Mouse (Mus musculus) urinary bladder, adult 2 months (tissue): ENCODE results near the gene Vmn1r223. TPM values are rescaled to one million over a fixed set of nuclear protein-coding genes. Genes with fewer than 3 reads are reported as not detected.

ENCODE experiments used
- polyA plus RNA-seq: library from polyadenylated mRNA; depleted of rRNA; stranded (reverse); fragments of >200 nt; gene quantifications from 2 replicates; pipeline ENCODE4 v1.2.3, GENCODE M21; 2012; rRNA removed

Vmn1r223 gene
- polyA plus RNA-seq, 1 experiment, result not detected

Other genes starting within 250 kb of the Vmn1r223 start
- not detected in 2 replicates for gene Vmn1r213, start 239.5 kb upstream of the Vmn1r223 start, polyA plus RNA-seq
- gene Vmn1r214, start 216.7 kb upstream of the Vmn1r223 start, polyA plus RNA-seq, result not detected in 2 replicates
- not detected in 2 replicates for gene Vmn1r215, start 179.1 kb upstream of the Vmn1r223 start, polyA plus RNA-seq
- not detected in 2 replicates for gene Vmn1r217, start 128.9 kb upstream of the Vmn1r223 start, polyA plus RNA-seq
- not detected in 2 replicates for gene Vmn1r218, start 114.0 kb upstream of the Vmn1r223 start, polyA plus RNA-seq
- gene Vmn1r219, start 87.8 kb upstream of the Vmn1r223 start, polyA plus RNA-seq, result not detected in 2 replicates
- gene Vmn1r220, start 59.2 kb upstream of the Vmn1r223 start, polyA plus RNA-seq, result not detected in 2 replicates
- not detected in 2 replicates for gene Vmn1r221, start 33.0 kb upstream of the Vmn1r223 start, polyA plus RNA-seq
- gene Vmn1r222, start 11.2 kb upstream of the Vmn1r223 start, polyA plus RNA-seq, result not detected in 2 replicates
- gene Zfp322a, start 122.1 kb downstream of the Vmn1r223 start, polyA plus RNA-seq, result 12.7 and 15.8 TPM in 2 replicates
- gene Abt1, start 176.7 kb downstream of the Vmn1r223 start, polyA plus RNA-seq, result 7.9 TPM in 2 replicates
- not detected in 2 replicates for gene Btn1a1, start 218.8 kb downstream of the Vmn1r223 start, polyA plus RNA-seq
- gene Btn2a2, start 241.7 kb downstream of the Vmn1r223 start, polyA plus RNA-seq, result 0.04 TPM in 1 of 2 replicates, not detected in the other